In the genomic region with DNA sequence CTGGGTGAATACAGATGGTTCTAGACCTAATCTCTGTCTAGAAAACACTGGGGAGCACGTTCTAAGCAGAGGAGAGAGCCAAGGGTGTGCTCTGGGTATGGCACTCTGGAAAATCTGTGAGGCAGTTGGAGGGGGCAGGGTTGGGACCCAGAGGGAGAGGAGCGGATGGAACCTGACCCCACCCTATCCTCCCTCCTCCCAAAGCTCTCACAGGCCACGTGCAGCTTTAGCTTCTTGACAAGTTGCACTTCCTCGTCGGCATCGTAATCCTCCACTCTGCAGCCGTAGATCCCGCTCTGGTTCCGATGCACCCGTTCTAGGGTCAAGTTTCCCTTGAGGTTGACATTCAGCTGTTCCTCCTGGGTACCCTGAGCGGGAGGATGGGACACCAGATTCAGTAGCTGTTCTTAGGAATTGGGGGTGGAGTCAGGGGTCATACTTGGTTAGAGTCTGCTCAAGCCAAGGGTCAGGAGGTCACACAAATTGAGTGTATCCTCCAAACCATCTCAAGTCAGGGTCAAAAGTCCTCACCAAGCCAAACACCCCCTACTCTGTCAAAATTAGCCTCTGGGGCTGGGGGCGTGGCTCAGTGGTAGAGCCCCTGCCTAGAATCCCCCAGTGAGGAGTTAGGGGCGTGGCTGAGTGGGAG, we compare ENCODE assay signal across 20 mouse cellular contexts. TPM values are rescaled to one million over a fixed set of nuclear protein-coding genes. Genes with fewer than 3 reads are reported as not detected.
DNase-seq lines count a peak whose midpoint lies in the region; ATAC-seq lines count a peak whose summit lies in the region.
"Had no signal": no experiment of that assay in that cellular context is flagged by ENCODE, and none has a peak within 500 bp of the region (broad histone marks: within the 10 kb centered on the region; RNA-seq: fewer than 3 reads in every experiment).

No protein-coding gene starts in this region.

- H3K27me3 ChIP-seq in heart, embryonic 16.5 days (ENCODE audit: control insufficient read depth, insufficient read depth, low read length): no peaks in the 10 kb centered on the region
- peaks cover 16% of the 10 kb centered on the region for H3K27me3 ChIP-seq in liver, embryonic 12.5 days (replicated peaks)
- H3K27me3 ChIP-seq: heart, embryonic 12.5 days had no signal

- WGBS in heart, embryonic 16.5 days: 78% methylated on average over 13 of the region's 13 CpGs
- whole genome bisulfite sequencing in liver, embryonic 12.5 days (ENCODE audit: insufficient replicate concordance): 63% methylated on average over 13 of the region's 13 CpGs

- peak overlapping the region; percentile 35; the same call in 1 of the 2 replicates for H3K27ac ChIP-seq in heart, embryonic 16.5 days (ENCODE audit: low read length)
- no peak overlapping the region for H3K27ac ChIP-seq in liver, embryonic 12.5 days
- H3K27ac ChIP-seq: limb, embryonic 12.5 days; liver, embryonic 14.5 days; midbrain, embryonic 15.5 days had no signal

- H3K9me3 ChIP-seq in heart, embryonic 16.5 days (replicated peaks; ENCODE audit: control insufficient read depth, low read length): no peaks in the 10 kb centered on the region
- no peaks in the 10 kb centered on the region for H3K9me3 ChIP-seq in liver, embryonic 12.5 days (replicated peaks)
- H3K9me3 ChIP-seq: heart, embryonic 12.5 days; limb, embryonic 12.5 days; midbrain, embryonic 15.5 days had no signal

- H3K4me3 ChIP-seq in heart, embryonic 16.5 days (ENCODE audit: low read length): no peak overlapping the region
- no peak overlapping the region for H3K4me3 ChIP-seq in liver, embryonic 12.5 days
- H3K4me3 ChIP-seq: heart, embryonic 12.5 days; limb, embryonic 12.5 days; midbrain, embryonic 15.5 days had no signal

- peaks cover 51% of the 10 kb centered on the region for H3K36me3 ChIP-seq in heart, embryonic 16.5 days (ENCODE audit: control insufficient read depth, insufficient read depth)
- H3K36me3 ChIP-seq in liver, embryonic 12.5 days: no peaks in the 10 kb centered on the region
- H3K36me3 ChIP-seq: midbrain, embryonic 15.5 days had no signal

- intact Hi-C loops in heart, postnatal 25 days (cut with DNase I): no loop called here

- H3K4me1 ChIP-seq in heart, embryonic 16.5 days (ENCODE audit: control insufficient read depth, insufficient read depth, low read length): peaks cover 42% of the 10 kb centered on the region
- 0 out of 2 replicates have a peak, but pooled peaks cover 1% of the 10 kb centered on the region for H3K4me1 ChIP-seq in liver, embryonic 12.5 days
- H3K4me1 ChIP-seq: midbrain, embryonic 15.5 days had no signal

- no peak overlapping the region for H3K9ac ChIP-seq in heart, embryonic 16.5 days (ENCODE audit: low read length)
- no peak overlapping the region for H3K9ac ChIP-seq in liver, embryonic 12.5 days
- H3K9ac ChIP-seq: heart, embryonic 12.5 days; limb, embryonic 12.5 days; liver, embryonic 14.5 days; midbrain, embryonic 15.5 days had no signal

- DNase-seq in heart, postnatal 25 days (ENCODE audit: low spot score): no peak
- DNase-seq in A20 (ENCODE audit: low read depth, low spot score): peak; percentile 54
- peak; percentile 89 for DNase-seq in R1 (ENCODE audit: low read depth, low spot score)
- DNase-seq in lung, postnatal 36 days: peak; percentile 70
- no peak for DNase-seq in adrenal gland, postnatal 14 days
- DNase-seq: adrenal gland, adult 8-10 months; cerebellum, adult 11-12 months; gastrocnemius, postnatal 10 days; spleen, adult 18-20 months; thymus, adult 2 months had no signal

- ATAC-seq in heart, embryonic 16.5 days (replicated peaks; ENCODE audit: extremely low read depth, insufficient read depth, low FRiP score): no peak
- no peak for ATAC-seq in liver, embryonic 12.5 days
- ATAC-seq: inflammation-experienced regulatory T-cells, adult 6 months; midbrain, embryonic 15.5 days had no signal

- H3K4me2 ChIP-seq in heart, embryonic 16.5 days (ENCODE audit: low read depth, low read length): no peak overlapping the region
- H3K4me2 ChIP-seq in liver, embryonic 12.5 days: no peak overlapping the region
- H3K4me2 ChIP-seq: heart, embryonic 12.5 days; limb, embryonic 12.5 days; midbrain, embryonic 15.5 days had no signal

RNA-seq across cellular contexts. Expression of a gene that starts 6.9 kb away (rescaled TPM):
- polyA plus RNA-seq in heart, embryonic 16.5 days (2015; fragmentation: Nextera tagmentation; extraction: Ambion mirVana): 413 and 444 TPM in 2 replicates
- total RNA-seq in heart, postnatal 25 days (2021): 100 to 1,000 TPM; 220 to 229 TPM
- polyA plus RNA-seq in liver, embryonic 12.5 days (2016; fragmentation: Nextera tagmentation; extraction: Ambion mirVana): 11.1 and 11.3 TPM in 2 replicates
- 59.8 and 70.8 TPM in 2 replicates for total RNA-seq in adrenal gland, postnatal 14 days (2021)

RNA-seq across cellular contexts. Expression of a gene that starts 13.7 kb away (rescaled TPM):
- 63.5 and 76.8 TPM in 2 replicates for polyA plus RNA-seq in heart, embryonic 16.5 days (2015; fragmentation: Nextera tagmentation; extraction: Ambion mirVana)
- total RNA-seq in heart, postnatal 25 days (2021): 10 to 100 TPM; 31.1 to 31.9 TPM
- 31.9 and 34.4 TPM in 2 replicates for polyA plus RNA-seq in liver, embryonic 12.5 days (2016; fragmentation: Nextera tagmentation; extraction: Ambion mirVana)
- total RNA-seq in adrenal gland, postnatal 14 days (2021): 90.1 and 94.7 TPM in 2 replicates

RNA-seq across cellular contexts. Expression of a gene that starts 32.7 kb away (rescaled TPM):
- 1.2 and 2.0 TPM in 2 replicates for polyA plus RNA-seq in heart, embryonic 16.5 days (2015; fragmentation: Nextera tagmentation; extraction: Ambion mirVana)
- total RNA-seq in heart, postnatal 25 days (2021): under 1 TPM in 1 of 2 experiments, not detected in 1; 0.73 TPM
- 0.95 and 1.0 TPM in 2 replicates for polyA plus RNA-seq in liver, embryonic 12.5 days (2016; fragmentation: Nextera tagmentation; extraction: Ambion mirVana)
- total RNA-seq in adrenal gland, postnatal 14 days (2021): 1.4 TPM in 1 of 2 replicates, not detected in the other
- total RNA-seq: layer of hippocampus, postnatal 10 days; MEL had no signal
- polyA plus RNA-seq: cortical plate, adult 2 months had no signal

RNA-seq across cellular contexts. Expression of a gene that starts 48.7 kb away (rescaled TPM):
- 146 and 158 TPM in 2 replicates for polyA plus RNA-seq in heart, embryonic 16.5 days (2015; fragmentation: Nextera tagmentation; extraction: Ambion mirVana)
- 100 to 1,000 TPM; 112 to 113 TPM for total RNA-seq in heart, postnatal 25 days (2021)
- 188 and 207 TPM in 2 replicates for polyA plus RNA-seq in liver, embryonic 12.5 days (2016; fragmentation: Nextera tagmentation; extraction: Ambion mirVana)
- total RNA-seq in adrenal gland, postnatal 14 days (2021): 136 and 145 TPM in 2 replicates

RNA-seq across cellular contexts. Expression of a gene that starts 58.6 kb away (rescaled TPM):
- 3.1 and 4.1 TPM in 2 replicates for polyA plus RNA-seq in heart, embryonic 16.5 days (2015; fragmentation: Nextera tagmentation; extraction: Ambion mirVana)
- total RNA-seq in heart, postnatal 25 days (2021): 1 to 10 TPM; 3.0 to 3.9 TPM
- 3.7 and 5.4 TPM in 2 replicates for polyA plus RNA-seq in liver, embryonic 12.5 days (2016; fragmentation: Nextera tagmentation; extraction: Ambion mirVana)
- 26.6 and 36.9 TPM in 2 replicates for total RNA-seq in adrenal gland, postnatal 14 days (2021)

Comparison
In these comparisons a context has a peak if more than half of its experiments do, and no peak if none do; other contexts are left out.
1. DNase-seq: peak in A20 (single experiment), R1 (single experiment) and lung, postnatal 36 days (single experiment); none in heart, postnatal 25 days (single experiment) and adrenal gland, postnatal 14 days (single experiment).